Mouse (Mus musculus) c-Kit-positive CD71-positive TER-119-negative erythroid progenitor cells, embryonic 14.5 days (primary cell): ENCODE measurements at regions not wholly inside any gene's neighbourhood (a gene's known extent, or its start where the extent isn't known, plus 50 kb on each side); places are given as distances from the start of the nearest gene placed in this dataset.

Experiments used
- DNase-seq: peaks from one replicate; pipeline ENCODE4 v3.0.0-alpha.2; 2013; ENCODE audit warnings: low read depth

- DNase-seq, result no peak
These were observed 142.2 kb downstream of the Gm11146 start for GRCm38 (mm10) chr16:77459651-77460050.

DNA sequence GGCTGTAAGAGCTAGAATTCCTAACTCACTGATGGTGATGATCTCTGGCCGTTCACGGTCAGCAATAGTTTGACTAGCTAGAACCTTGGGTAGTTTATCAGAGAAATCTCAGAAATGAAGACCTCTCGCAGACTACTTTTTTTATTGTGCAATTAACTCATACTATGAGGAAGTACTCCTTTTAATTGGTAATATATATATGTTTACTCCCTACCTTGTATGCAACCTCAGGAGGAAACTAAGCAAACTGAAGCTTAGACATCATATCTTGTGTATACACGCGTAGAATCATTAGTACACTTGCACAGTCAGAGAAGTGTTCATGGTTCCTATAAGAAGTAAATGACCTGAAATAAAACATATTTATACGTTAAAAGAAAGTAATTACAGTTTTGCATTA lies 157.2 kb downstream of the Gm11146 start:
- DNase-seq, result no peak

- peak; percentile 10 for DNase-seq
These were observed 157.9 kb downstream of the Gm11146 start for GRCm38 (mm10) chr16:77444006-77444405.

GRCm38 (mm10) chr16:77443318-77443717 lies 158.6 kb downstream of the Gm11146 start:
- no peak for DNase-seq

- DNase-seq, result no peak
These were observed 159.0 kb downstream of the Gm11146 start for GRCm38 (mm10) chr16:77442866-77443265.

GRCm38 (mm10) chr16:77431345-77431744 lies 170.5 kb downstream of the Gm11146 start:
- DNase-seq, result no peak

- no peak for DNase-seq
These were observed 179.2 kb downstream of the Gm11146 start for GRCm38 (mm10) chr16:77422385-77423363.

DNA sequence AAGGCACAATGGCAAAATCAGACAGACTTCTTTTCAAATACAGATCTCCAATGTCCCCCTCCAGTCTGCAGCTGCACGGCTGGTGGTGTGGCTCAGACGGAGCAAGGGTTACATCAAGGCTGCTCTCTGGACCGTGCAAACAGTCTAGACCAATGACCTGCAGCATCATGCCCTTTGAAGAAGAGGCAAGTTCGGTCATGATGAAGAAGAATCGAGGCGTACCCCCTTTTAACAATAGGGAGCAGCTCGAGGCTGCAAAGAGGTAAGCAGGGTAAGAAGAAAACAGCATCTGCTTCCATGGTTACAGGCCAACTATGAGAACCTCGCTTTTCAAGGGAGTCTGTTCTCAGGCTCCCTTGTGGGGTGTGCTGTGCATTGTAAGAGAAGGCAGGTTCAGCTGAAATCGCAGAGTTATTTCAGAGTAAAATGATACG lies 180.3 kb downstream of the Gm11146 start:
- no peak for DNase-seq

DNA sequence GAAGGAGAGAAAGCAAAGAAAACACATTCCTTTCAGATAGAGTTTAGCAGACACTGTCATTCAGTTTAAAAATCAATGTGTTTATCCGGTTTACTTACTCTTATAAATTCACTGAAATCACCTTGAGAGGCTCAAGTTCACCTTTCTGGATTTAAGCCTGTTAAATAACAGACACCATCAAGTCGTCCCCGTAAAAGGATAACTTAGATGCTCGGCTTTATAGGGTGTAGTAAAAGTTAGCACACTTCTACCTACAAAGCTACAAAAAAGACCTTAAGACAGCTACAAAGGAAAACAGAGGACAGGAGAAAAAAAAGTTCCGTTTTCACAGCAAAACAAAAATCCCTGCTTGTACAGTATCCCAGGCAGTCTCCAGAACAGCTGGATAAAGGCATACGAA lies 180.9 kb downstream of the Gm11146 start:
- DNase-seq, result no peak

GRCm38 (mm10) chr16:77420136-77420860 lies 181.6 kb downstream of the Gm11146 start:
- no peak for DNase-seq

DNA sequence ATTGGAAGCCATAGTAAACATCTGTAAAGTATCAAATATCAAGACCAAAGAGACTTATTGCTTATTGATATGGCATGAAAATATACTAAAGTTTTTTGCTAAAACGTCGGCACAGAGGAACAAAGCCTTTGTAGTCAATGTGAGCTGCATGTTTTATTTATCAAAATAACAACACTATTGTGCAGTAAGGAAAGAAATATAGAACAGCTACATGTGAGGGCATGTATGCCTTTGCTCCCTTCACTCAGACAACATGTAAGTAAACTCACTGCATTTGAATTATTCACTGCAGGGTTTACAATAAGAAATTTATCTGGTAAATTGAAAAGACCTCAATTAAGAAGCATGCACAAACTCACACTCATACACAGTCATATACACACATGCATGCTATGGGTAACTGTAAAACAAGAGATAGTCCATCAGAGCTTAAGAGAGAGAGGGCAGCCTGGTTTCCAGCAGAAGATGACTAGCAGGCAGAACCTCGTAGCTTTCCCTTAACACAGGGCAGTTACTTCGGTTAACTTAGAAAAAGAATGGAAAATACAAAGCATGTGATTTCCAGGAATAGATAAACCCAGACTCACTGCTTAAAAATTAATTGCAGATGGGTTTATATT lies 182.7 kb downstream of the Gm11146 start:
- DNase-seq, result no peak

GRCm38 (mm10) chr16:77418486-77418885 lies 183.4 kb downstream of the Gm11146 start:
- DNase-seq, result no peak

DNA sequence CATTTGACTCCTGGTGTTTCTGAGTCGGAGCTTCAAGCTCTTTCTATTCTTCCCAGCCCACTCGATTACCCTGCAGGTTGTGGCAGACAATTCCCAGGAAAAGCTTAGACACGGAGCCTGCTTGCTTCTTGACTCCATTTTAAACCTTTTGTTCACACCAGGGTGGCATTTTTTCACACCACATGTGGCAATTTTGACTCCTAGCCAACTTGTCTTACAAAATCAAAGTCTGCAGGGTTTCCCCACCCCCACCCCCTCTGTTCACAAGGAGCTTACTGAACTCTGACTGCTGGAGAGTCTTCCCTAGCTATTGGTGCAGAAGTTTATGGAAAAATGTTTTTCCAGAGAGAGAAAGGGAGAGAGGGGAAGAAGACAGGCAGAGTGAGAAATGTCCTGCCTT lies 184.1 kb downstream of the Gm11146 start:
- DNase-seq, result no peak

DNA sequence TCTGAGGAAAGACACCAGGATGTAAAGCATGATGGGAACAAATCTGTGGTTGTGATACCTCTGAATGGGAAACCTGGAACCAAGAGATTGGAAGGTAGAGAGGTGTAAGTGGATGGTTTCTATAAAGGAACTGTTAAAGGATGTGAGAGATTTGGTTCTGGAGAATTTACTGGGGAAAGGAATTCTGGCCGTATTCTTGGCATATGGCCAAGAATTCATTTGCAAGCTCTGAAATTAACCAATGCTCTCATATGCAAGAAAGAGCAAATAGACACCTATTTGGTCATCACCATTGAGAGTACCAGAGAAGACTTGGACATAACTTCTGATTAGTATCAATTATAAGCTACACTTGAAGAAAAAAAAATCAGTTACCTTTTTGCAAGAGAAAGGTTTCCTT lies 187.3 kb downstream of the Gm11146 start:
- DNase-seq, result no peak

DNA sequence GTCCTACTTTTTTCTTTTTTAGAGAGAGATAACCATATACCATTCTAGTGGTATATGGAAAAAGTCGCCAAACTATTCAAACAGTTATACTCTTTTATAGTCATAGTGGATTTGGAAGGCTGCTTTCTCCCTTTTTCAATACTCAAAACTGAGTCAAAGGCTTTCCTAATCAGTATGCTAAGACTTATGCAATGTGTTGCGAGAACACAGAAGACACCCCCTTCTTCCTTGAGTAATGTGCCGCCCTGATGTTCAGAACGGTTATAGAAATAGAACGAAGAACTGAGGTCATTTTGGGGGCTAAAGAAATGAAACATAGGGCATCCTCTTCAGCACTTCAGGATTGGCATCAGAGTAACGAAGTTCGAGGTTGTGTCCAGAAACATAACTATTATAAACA lies 192.7 kb downstream of the Gm11146 start:
- DNase-seq, result no peak

GRCm38 (mm10) chr16:77406999-77407398 lies 194.9 kb downstream of the Gm11146 start:
- no peak for DNase-seq

DNA sequence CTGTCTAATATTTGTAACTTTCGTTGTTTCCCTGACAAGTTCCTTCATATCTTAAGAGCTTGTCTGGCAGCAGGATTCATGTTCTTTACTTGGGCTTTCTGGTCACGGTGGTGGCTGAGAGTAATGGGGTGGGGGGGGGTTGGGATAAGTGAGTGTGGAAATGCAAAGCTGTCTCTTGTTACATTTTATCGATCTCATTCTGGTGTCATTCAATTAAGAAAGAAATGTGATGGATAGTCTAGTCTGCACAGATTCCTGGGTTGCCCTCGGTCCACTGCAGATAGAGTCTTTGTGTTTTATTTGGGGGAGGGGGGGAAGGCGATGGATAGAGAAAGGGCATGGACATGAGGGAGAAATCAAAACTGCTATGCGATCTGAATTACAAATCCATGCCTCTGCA lies 196.0 kb downstream of the Gm11146 start:
- DNase-seq, result no peak

- DNase-seq, result no peak
These were observed 196.6 kb downstream of the Gm11146 start for GRCm38 (mm10) chr16:77405181-77405818.

GRCm38 (mm10) chr16:77402711-77403280 lies 199.1 kb downstream of the Gm11146 start:
- no peak for DNase-seq

GRCm38 (mm10) chr16:77401185-77401943 lies 200.5 kb downstream of the Gm11146 start:
- no peak for DNase-seq
